Mouse (Mus musculus) spleen, postnatal 10 days (tissue): ENCODE measurements around the gene Sin3b.
"Not testable (repeated sequence)": the region's sequence is repeated elsewhere in the genome, so short reads cannot be mapped to it uniquely, and the experiment has no call there.

Experiments used
- DNase-seq, 2 experiments: peaks; one replicate each; pipeline ENCODE4 v3.0.0; 2021 to 2022; ENCODE audit warnings: low spot score in 2 of 2

The Sin3b gene

DNA sequence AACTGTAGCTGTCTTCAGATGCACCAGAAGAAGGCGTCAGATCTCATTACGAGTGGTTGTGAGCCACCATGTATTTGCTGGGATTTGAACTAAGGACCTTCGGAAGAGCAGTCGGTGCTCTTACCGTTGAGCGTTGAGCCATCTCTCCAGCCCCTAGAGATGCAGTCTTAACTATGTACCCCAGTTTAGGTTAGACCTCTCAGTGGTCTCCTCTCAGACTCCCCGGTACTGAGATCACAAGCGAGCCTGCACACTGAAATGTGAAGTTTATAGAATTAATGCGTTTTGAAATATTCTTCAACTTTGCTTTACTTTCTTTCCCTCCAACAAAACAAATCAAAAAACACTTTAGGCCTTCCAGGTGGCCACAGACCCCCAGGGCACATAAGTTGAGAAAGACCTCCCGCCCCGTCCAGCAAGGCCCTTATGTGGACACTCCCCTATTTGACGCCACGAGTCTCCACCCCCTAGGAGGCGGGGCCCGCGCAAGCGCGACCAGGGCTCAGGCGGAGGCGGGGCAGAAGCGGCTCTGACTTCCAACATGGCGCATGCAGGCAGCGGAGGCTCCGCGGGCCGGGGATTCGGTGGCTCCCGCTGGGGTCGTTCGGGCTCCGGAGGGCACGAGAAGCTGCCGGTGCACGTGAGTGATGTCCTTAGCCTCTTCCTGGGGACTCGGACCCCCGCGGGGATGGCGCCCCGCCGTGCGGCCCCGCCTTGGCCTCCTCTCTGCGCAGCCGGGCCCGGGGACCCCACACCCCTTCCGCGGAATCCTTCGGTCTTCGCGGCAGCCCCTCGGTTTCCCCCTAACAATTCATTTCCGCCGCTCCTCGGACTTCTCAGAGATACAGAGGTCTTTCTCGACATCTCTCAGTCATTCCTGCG, at the start of gene Sin3b:
Sin3b (plus strand) TSS at position 517 of the 882 bp plus-strand sequence.
- DNase-seq: peak; percentile 96 to 97

DNA sequence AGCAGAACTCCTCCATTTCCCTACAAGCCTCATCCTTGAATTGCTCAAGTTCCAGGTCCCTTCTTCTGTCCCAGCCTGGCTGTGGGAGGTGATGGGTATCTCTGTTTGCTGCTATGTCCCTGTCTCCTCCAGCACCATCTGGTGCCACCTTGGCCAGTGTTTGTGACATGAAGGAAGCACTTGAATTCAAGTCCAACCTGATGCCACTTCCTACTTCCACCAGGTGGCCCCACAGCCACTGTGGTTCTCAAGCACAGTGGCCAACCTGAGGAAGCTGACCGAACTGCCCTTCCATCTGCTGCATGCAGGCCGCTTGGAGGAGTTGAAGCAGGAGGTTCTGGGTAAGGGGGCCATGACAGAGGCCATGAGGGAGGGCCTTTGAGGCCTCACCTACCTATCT, 48.9 kb upstream of the Sin3b start:
- no peak for DNase-seq

DNA sequence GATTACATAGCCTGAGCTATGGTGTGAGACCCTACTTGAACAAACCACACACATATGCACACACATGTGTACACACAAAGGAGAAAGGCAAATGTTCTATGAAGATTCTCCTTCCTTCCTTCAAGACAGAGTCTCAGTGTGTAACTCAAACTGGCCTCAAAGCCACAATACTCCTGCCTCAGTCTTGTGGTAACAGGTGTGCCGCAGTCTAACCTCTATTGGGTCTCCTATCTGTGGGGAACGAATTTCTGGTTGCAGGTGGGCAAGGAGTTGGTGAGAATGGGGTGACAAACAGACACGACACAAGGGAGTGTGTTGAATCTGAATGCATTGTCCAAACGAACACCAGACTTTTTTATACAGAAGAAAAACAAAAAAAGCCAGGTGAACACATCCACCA, 46.6 kb upstream of the Sin3b start:
- DNase-seq: no peak

GRCm38 (mm10) chr8:72676844-72677243, 46.2 kb upstream of the Sin3b start:
- not testable (repeated sequence) for DNase-seq

GRCm38 (mm10) chr8:72677331-72677730, 45.8 kb upstream of the Sin3b start:
- DNase-seq: no peak

DNA sequence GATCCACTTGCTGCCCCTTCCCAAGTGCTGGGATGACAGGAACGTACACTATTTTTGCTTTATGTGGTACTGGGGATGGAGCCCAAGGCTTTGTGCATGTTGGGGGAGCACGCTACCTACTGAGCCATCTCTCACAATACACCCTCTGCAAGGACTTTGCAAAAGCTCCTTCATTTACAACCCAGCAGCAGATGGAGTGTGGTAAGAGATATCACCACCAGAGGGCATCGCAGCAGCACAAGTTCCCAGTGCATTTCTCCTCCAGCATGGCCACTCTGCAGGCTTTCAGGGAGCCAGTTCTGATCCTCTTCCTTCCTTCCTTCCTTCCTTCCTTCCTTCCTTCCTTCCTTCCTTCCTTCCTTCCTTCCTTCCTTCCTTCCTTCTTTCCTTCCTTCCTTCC, 43.0 kb upstream of the Sin3b start:
- peak; percentile 13 to 65 for DNase-seq

- no peak for DNase-seq
Measured at GRCm38 (mm10) chr8:72682051-72682687, 40.9 kb upstream of the Sin3b start.

DNA sequence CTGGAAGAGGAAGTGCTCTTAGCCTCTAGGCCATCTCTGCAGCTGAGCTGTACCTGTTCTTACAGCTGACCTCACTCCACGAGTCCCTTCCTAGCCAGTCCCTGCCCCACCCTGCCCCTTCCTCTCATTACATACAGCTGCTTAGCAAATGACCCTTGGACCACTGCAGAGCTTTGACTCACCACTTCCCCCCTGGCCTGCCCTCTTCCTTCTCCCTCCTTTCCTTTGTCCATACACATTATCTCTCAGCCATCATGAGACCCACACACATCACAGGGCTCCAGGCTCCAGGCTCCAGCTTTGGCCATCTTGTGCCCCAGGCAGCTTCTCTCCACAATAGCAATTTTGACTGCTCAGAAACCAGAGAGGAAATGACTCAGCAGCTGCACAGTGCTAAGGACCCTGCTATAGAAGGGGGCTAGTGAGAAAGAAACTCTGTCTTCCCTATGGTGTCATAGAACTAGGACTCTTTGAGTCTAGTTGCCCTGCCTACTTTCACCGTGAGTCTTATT, 40.0 kb upstream of the Sin3b start:
- no peak for DNase-seq

GRCm38 (mm10) chr8:72683572-72684099, 39.4 kb upstream of the Sin3b start:
- DNase-seq: not testable (repeated sequence)

GRCm38 (mm10) chr8:72698349-72698926, 24.6 kb upstream of the Sin3b start:
- no peak for DNase-seq

GRCm38 (mm10) chr8:72712569-72712968, 10.5 kb upstream of the Sin3b start:
- DNase-seq: no peak

DNA sequence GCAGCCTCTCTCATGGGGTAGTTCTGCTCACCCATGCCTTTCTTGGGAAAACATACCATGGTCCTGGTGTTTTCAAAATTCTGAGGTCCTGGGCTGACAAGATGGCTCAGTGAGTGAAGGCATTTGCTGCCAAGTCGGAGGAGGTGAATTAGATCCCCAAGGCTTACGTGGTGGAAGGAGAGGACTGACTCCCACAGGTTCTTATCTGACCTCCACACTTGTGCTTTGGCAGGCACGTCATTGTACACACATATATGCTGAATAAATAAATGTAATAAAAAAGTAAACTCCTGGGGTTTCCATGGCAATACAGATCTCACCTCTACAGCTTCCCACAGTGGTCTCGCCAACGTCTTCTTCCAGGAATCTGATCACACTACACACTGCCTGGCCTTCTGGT, 6.5 kb upstream of the Sin3b start:
- no peak for DNase-seq

- no peak for DNase-seq
Measured at GRCm38 (mm10) chr8:72720541-72720940, 2.5 kb upstream of the Sin3b start.

- peak in 1 of 2 experiments; percentile 43 for DNase-seq
Measured at GRCm38 (mm10) chr8:72723651-72724001, 541 bp downstream of the Sin3b start.

- DNase-seq: no peak
Measured at GRCm38 (mm10) chr8:72728636-72729035, 5.6 kb downstream of the Sin3b start.

GRCm38 (mm10) chr8:72735001-72735400, 11.9 kb downstream of the Sin3b start:
- DNase-seq: no peak

DNA sequence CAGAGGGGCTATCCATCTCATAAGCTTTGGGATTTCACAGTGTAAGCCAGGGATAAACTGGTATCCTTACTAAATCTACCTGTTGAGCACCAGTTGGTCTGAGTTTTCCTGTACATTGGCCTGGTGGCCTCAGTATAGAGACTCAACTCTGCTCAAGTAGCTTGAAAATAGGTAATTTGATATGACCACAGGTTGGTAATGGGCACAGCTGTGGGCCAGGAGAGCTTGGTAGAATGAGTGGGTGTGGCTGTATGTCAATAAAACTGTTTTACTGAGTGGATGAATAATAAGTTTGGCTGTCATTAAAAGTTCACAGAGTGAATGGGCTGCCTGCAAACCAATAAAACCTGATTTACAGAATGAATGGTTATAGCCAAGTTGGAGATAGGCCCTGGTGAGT, 13.8 kb downstream of the Sin3b start:
- DNase-seq: no peak

DNA sequence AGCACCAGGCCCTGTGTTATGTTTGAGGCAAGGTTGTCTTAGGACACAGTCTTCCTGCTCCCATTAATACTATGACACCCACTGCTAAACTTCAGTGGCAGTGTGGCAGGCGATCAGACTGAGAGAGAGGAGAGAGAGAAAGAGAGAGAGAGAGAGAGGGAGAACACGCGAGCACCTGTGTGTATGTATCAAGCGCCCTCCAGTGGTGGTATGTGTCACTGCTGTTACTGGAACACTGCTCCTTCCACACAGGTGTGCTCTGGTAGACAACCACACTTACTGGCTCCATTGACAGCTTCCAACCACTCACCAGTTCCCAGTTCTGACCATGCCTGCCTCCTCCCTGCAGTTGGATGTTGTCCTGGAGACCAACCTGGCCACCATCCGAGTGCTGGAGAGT, 23.0 kb downstream of the Sin3b start:
- peak; percentile 34 to 71 for DNase-seq

DNA sequence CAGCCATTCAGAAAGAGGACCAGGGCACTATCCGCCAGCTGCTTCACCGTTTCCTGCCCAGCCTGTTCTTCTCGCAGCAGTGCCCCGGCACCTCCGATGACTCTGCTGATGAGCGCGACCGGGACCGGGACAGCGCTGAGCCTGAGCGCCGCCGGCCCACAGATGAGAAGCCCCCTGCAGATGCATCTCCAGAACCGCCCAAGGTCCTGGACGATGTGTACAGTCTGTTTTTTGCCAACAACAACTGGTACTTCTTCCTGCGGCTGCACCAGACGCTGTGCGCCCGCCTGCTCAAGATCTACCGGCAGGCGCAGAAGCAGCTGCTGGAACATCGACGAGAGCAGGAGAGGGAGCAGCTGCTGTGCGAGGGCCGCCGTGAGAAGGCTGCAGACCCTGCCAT, 26.8 kb downstream of the Sin3b start:
- DNase-seq: peak in 1 of 2 experiments; percentile 12

- peak in 1 of 2 experiments; percentile 6 for DNase-seq
Measured at GRCm38 (mm10) chr8:72750266-72750665, 27.2 kb downstream of the Sin3b start.

DNA sequence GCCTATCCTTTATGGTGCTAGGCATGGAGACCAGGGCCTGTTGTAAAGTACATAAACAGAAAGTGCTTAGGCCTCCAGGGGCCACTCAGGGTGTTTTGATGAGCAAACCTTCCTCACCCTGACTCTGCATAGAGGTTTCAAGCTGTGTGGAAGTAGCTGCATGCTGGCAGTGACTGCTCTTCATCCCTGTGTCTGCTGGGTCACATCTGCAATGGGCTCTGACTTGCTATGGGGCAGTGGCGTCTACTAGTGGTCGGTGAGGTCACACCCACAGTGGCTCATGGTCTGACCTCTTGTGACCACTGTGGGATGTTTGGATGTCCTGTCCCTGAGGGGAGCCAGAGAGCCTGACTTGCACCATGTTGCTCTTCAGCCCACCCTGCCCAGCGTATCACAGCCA, 28.0 kb downstream of the Sin3b start:
- DNase-seq: peak in 1 of 2 experiments; percentile 7

DNA sequence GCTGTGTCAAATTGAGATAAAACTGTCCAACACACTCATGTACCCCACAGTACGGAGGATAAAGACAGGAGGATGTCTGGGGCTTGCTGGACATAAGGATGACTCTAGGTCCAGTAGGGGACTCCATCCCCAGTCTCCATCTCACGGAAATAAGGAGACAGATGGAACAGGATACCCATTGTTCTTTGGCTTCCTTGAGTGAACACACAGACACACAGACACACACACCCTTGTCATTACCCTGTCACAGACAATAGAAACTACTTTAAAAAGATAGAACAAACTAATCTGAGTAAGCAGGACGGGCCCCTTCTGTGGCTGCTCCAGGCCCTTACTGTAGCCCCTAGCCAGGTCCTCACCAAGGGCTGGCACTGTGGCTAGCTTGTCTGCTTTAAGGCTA, 29.2 kb downstream of the Sin3b start:
- peak in 1 of 2 experiments; percentile 5 for DNase-seq
